Mouse (Mus musculus): ENCODE measurements around the gene Tmem186.

Tmem186 gene

GRCm38 (mm10) chr16:8667261-8667660 lies 29.7 kb upstream of the Tmem186 start:
- DNase-seq (ENCODE audit: inconsistent ontology term), result no peak

DNA sequence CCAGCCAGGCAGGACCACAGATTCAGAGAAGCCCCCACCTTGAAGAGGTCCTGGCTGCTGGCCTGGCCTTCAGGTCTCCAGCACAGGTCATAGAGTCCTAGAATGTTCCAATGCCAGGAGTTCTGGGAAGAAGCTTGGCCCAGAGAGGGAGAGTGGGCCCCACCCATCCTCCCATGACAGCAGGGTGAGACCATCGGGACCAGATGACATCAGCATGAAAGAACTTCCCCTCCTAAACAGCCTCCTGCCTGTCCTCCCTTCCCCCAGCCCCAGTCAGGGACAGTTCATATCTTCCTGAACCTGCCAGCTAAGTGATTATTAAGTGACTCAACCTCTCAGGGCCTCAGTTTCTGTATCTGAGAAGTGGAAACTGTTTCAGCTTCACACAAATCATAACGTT lies 28.9 kb upstream of the Tmem186 start:
- DNase-seq (ENCODE audit: inconsistent ontology term), result peak; percentile 80

DNA sequence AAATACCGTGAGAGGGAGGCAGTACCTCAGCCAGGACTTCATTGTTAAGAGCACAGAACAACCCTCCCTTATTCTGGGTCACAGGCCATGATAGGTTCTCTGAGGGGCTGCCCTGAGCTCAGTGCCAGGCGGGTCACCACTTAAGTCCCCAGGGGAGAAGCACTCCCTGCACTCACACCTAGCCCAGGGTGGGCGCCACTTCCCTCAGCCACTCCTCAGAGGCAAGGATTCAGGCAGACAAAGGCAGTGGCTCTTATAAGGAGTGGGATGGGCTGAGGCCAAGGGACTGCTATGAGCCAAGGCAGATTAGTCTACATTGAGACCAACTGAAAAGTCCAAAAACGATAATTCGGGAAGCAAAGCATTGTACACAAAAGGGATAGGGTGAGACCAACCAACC lies 27.9 kb upstream of the Tmem186 start:
- DNase-seq (ENCODE audit: inconsistent ontology term), result no peak

DNA sequence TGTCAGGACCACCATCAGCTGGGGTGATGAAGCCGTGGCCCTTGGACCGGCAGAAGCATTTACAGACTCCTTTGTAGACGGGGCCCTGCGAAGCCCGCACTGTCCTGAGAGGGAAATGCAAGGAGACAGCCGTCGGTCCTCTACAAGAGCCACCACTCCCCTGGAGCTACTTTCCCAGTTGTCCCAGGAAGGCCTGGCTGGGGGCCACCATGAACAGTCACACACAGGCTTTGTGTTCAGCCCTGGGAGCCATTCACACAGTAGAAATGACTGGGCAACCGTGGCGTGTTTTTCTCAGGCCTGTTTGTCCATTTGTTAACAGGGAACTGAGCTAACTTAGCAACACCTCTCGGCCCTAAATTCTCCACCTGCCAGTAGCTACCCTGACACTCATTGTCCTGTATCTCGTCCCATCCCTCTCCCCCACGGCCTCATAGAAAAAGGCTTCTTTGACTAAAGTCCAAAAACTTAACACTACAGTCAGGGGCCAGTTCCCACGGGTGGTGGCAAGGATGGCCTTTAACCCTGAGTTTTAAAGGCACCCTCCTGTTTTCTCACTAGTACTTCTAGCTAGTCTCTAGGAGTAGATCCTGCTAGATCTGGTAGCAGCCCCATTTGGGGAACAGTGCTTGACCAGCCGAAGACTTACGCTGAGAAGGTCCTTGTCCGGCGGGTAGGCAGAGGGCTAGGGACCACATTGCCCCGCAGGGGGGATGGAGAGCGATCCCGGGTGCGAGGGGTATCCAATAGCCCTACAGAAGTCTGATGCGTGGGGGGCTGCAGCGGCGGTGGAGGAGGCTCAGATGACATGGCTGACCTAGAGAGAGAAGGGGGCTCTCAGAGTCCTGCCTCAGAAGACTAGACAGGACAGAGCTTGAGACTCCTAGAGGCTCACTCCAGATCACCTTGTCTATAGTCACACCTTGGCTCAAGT lies 26.4 kb upstream of the Tmem186 start:
- DNase-seq (ENCODE audit: inconsistent ontology term), result peak; percentile 78

DNA sequence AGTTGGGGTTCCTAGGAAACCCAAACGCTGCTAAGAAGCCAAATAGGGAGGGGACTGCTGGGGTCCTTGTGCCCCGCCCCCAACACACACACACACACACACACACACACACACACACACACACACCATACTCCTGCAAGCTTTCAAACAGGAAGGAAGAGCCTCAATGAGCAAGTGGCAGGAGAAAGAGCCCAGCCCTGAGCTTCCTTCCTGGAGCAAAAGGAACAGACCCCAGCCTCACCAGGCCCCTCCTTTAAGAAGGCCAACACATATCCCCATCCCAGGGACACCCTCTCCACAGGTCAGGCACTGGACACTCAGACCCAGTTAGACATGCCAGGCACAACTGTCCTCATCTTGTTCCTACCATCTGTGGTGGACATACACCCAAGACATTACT lies 25.5 kb upstream of the Tmem186 start:
- DNase-seq (ENCODE audit: inconsistent ontology term), result no peak

GRCm38 (mm10) chr16:8658764-8659163 lies 21.3 kb upstream of the Tmem186 start:
- peak; percentile 74 for DNase-seq (ENCODE audit: inconsistent ontology term)

- no peak for DNase-seq (ENCODE audit: inconsistent ontology term)
These were observed 20.8 kb upstream of the Tmem186 start for GRCm38 (mm10) chr16:8658349-8658748.

GRCm38 (mm10) chr16:8656256-8656655 lies 18.7 kb upstream of the Tmem186 start:
- no peak for DNase-seq (ENCODE audit: inconsistent ontology term)

DNA sequence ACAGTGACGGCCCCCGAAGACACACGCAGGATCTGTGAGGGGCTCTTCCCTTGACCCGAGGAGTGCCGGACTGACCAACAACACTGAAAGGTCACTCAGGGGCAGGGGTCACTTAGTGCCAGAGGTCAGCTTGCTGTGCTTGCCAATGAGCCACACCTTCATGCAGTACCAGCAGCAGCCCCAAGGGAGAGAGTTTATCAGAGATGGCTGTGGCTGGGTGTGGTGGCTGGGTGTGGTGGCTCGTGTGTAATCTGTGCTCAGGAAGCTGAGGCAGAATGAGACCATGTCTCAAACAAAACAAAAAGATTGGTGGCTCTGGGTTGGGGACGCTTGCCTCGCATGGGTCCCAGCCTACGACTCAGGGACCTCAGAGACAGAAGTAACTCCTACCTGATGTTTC lies 18.1 kb upstream of the Tmem186 start:
- no peak for DNase-seq (ENCODE audit: inconsistent ontology term)

- DNase-seq (ENCODE audit: inconsistent ontology term), result no peak
These were observed 17.6 kb upstream of the Tmem186 start for GRCm38 (mm10) chr16:8655108-8655507.

DNA sequence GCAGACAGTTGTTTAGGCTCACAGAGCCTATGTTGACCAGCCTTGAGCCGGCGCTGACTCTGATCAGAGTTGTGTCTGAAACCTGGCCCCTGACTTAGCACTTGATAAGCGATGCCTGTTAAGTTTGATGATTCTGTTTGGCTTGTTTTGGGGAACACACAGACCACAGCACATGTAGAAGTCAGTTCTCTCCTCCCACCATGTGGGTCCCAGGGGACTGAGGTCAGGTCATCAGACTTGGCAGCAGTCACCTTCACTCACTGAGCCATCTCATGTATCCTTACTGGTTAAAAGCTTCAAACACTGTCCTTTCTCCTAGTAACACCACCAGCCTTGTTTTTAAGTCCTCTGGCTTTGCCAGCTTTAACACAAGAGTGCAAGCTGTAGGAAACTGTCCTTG lies 12.5 kb upstream of the Tmem186 start:
- DNase-seq (ENCODE audit: inconsistent ontology term), result no peak

DNA sequence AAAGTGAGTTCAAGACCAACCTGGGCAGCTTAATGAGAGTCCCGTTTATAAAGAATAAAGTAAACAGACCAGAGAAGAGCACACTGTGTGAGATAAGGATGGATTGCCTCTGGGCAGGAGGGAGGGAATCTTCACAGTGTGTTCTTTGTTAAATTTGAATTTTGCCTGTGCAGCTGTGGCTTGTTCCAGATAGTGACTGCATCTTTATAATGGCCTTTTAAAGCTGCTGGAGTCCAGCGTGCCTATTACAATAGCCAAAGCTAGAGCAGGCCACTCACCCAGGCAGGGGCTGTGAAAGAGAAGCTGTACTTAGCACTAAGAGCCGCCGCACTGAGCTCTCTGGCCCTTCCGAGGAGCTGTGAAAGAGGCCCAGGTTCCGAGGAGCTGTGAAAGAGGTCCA lies 8.0 kb upstream of the Tmem186 start:
- no peak for DNase-seq (ENCODE audit: inconsistent ontology term)

GRCm38 (mm10) chr16:8643855-8644254 lies 6.3 kb upstream of the Tmem186 start:
- no peak for DNase-seq (ENCODE audit: inconsistent ontology term)

DNA sequence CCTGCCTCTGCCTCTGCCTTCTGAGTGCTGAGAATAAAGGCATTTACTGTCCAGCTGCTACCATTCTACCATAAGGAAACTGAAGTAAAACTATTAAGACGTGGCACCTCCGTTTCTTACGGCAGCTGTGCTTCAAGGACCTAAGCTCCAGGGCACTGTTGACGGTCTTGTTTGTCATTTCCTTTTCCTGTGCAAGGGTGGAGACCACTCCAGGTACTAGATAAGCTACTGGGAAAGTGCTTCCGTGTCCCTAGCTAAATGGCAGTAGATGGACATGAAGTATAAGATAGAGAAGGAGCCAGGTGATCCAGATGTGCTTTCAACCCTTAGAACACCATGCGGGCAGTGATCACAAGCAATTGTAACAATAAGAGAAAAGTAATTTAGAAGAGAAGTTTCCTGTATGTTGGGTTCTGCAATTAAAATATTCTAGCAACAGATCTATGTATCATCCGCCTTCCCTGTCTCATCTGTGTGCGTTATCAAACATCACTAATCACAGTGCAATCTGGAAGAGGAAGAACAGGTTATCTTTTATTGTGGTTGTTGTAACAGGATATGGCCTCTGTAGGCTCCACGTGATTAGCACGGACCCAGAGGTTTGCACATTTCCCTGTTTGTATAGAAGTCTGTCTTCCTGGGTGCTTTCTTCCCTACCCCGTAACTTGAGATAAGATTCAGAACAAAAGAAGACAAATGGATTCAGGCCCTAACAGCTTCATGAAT lies 2.1 kb upstream of the Tmem186 start:
- DNase-seq (ENCODE audit: inconsistent ontology term), result no peak

DNA sequence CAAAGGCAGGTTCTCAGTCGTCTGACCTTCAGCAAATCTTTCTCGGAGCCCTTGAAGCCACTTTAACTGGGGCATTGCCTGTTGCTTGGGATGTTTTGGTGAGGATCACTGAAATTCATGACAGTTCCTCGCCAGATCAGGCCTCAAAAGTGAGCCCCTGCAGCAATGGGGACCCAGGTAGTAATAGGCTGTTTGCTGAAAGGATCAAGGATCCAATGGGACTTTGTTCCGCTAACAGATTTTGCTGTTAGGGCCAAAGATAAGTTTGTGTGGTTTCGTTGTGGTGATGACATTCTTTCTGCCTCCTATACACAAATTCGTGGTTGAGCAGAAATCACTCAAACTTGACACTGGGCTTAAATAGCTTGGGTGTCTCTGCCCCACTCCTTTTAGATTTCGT lies 619 bp upstream of the Tmem186 start:
- DNase-seq (ENCODE audit: inconsistent ontology term), result no peak

DNA sequence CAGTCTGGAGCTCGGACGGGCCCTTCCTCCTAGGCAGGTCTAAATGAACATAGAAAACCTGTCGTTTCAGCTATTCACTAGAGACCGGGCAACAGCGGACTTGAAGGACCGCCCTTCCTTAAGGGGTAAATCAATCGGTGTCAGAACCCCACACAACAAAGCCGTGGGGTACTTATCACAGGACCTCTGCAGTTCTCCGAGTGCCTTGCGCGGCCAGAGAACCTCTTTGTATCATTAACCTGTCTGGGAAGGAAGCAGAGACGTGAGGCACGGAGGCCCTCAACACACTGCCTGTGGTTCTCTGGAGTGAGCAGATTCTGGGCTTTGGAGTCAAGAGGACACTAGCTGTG lies 670 bp downstream of the Tmem186 start:
- no peak for DNase-seq (ENCODE audit: inconsistent ontology term)

DNA sequence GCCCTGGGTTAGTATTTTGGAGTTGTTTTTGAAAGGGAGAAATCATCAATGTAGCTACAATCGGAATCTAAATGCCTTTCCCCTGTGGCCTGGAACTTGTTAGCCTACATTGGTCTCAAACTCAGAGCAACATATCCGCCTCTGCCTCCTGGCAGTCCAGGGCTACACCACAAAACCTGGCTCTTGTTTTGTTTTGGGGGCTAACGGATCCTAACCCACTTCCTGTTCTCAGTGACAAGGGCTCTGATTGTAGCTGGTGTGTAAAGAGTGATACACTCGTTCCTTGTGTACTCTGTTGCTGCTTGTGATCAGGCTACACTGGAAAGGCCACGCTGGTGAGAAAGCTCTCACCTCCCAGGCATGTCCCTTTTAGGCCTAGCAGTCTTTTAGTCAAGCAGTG lies 6.1 kb downstream of the Tmem186 start:
- no peak for DNase-seq (ENCODE audit: inconsistent ontology term)

GRCm38 (mm10) chr16:8630419-8630818 lies 7.1 kb downstream of the Tmem186 start:
- DNase-seq (ENCODE audit: inconsistent ontology term), result no peak

DNA sequence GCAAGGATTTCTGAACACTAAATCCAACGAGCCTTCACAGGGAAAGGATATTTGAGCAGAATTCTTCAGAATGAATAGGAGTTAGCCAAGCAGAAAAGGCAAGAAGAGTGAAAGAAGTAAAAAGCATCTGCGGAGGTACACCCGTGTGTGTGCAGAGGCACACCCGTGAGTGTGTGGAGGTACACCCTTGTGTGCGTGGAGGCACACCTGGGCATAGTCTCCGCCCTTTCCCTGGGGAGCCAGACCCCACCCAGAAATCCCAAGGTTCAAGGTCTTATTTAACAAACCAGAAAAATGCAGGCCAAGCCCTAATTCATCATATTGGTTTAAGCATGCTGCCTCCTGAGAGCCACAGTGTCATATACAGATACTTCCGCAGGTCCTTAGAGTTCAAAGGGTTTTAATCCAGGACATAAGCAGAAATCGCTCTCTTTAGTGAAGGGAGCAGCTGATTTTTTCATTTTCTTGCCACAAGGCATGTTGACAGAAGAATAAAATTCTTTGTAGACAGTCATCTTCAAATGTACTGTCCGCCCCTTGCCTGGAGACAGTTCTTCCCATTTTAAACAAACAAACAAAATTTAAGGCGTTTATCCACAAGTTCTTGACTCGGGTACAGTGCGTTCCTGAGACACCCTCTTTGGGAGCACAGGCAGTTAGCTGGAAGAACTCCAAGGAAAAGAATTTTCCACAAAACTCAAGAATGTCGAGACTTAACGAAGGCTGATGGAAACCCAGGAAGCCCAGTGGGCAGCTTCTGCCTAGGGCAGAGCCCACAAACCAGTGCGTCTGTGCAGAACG lies 17.0 kb downstream of the Tmem186 start:
- DNase-seq (ENCODE audit: inconsistent ontology term), result no peak

DNA sequence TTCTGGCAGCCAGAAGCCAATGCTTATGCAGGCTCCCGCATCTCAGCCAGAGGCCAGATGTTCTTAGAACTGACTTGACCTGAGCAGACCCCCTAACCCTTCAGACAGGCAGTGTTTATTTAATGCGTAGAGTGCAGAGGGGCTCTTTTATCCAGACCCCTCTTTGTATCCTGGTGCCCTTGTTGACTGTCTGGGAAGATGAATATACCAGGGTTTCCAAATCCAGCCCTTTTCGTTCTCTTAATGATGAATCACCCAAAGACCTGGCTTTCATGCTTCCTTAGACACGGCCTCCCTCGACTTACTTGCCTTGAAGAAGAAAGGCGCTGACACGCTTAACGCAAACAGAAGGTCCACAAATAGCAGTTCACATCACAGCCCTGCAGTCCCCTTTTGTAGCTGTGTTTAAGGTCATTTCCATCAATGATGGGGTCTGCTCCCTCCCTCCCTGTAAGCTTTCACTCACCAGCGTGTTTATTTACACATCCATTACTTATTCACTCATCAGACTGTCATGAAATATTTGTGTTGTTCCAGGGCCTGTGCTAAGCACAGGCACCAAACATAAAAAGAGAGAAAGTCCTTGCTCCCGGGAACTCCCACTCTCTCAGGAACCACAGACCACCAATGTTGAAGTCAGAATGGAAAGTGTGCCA lies 17.7 kb downstream of the Tmem186 start:
- no peak for DNase-seq (ENCODE audit: inconsistent ontology term)

DNA sequence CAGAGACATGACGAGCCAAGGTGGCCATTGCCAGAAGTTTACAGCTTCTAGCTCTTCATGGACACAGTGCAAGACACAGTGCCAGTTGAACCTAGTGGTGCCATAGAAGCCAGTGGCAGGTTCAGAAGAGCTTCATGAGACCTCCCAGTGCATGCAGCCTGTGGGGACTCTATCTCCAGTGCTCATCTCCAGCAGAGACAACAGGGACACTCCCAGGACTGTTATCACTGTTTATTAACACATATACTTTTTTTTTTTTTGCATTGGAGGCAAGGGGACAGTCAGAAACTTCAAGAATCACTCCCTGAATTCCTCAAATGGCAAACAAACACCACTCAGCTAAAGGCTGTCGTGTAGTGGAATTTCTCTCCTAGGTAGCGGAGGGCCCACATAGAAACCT lies 24.1 kb downstream of the Tmem186 start:
- DNase-seq (ENCODE audit: inconsistent ontology term), result no peak

- no peak for DNase-seq (ENCODE audit: inconsistent ontology term)
These were observed 24.5 kb downstream of the Tmem186 start for GRCm38 (mm10) chr16:8613039-8613438.

Measured in Muller cell, postnatal 12 days (primary cell).